Mouse (Mus musculus): ENCODE data around the gene Actr2.
"Not testable (repeated sequence)": the region's sequence is repeated elsewhere in the genome, so short reads cannot be mapped to it uniquely, and the experiment has no call there.

Actr2 gene

DNA sequence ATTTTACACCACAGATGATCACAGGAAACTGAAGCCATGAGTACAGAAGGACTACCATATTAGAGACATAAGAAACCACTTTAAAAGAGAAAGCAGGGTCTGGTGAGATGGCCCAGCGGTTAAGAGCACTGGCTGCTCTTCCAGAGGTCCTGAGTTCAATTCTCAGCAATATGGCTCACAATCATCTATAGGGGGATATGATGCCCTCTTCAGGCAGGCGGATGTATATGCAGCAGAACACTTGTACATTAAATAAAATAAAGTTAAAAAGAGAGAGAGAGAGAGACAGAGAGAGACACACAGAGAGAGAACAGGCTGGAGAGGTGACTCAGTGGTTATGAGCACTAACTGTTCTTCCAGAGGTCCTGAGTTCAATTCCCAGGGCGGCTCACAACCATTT lies 67.1 kb downstream of the Actr2 start:
- no peak for DNase-seq (ENCODE audit: low spot score)

DNA sequence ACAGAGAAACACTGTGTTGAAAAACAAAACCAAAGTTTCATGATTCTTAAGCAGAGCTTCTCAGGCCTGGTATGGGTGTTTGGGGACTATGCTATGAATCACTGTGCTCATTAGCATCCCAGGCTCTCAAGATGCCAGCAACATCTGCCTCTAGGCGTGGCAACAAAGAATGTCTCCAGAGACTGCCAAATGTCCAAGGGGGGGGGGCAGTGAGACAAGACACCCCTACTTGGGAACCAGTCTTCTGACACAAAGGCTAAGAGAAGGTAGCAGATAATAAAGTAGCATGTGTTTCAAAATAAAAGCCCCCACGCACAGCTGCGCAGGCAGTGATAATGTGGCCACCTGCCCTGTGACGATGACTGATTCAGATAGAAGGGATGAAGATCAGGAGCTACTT lies 69.5 kb downstream of the Actr2 start:
- no peak for DNase-seq (ENCODE audit: low spot score)

DNA sequence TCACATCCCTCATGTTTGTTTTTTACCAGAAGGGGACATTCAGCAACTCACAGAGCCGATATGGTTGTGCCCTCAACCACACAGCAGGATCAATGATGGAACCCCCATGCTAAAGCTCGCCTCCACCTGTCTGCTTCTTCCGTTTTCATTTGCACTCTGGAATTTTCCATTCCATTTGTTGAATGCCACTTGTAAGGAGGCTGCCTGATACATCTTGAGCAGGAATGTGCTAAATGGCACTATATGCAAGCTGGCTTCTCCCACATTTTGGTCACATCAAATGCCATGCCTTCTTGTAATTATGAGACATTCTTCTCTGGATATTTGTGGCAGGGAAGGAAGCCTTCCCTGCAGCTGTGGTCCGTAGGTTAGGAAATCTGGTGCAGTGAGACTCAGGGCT lies 70.6 kb downstream of the Actr2 start:
- no peak for DNase-seq (ENCODE audit: low spot score)

DNA sequence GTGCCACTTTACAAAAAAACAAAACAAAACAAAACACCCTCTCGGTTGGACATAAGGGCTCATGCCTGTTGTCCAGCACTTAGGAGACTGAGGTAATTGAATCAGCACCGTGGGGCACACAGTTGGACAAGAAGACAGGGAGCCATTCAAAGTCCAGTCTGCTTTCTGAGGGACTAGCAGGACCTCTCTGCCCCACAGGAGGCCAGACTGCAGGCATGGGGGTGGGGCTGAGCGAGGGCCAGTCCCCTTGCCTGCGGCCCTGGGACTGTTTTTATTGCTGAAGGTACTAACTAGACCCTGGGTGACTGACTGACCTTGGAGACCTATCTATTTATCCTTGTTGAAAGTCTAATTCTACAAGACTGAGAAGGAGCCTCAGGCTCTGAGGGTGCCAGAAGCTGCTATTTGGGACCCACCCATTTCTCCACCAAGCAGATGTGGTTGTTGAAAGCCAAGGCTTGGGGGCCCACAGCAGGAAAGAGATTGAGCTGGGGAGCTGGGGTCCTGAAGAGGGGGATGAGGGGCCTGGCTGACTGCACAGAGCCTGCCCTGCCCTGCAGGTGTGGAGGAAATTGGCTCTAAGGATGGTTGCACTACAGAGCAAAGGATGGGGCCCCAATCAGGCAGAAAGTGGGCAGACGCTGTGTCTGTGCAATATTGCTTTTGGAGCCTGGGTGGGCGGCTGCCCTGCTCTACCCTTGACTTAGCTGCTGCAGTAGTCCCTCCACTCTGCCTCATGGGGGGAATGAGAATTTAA lies 71.4 kb downstream of the Actr2 start:
- no peak for DNase-seq (ENCODE audit: low spot score)

DNA sequence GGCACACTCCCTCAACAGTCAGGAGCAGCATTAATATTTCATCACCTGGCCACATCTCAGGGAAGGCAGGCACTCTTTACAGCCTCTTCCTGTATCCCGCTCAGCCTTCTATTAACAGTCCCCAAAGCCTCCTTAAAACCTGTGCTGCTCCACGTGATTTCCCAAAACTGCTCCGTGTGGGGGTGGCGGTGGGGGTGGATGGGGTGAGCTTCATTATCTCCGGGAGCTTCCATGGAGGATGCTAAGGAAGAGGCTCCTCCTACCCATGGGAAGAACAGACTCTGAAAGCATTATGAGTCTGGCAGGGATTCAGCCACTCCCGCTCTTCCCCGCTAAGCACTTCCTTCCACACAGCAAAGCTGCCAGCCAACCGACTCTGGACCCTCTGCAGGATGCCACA lies 74.0 kb downstream of the Actr2 start:
- no peak for DNase-seq (ENCODE audit: low spot score)

DNA sequence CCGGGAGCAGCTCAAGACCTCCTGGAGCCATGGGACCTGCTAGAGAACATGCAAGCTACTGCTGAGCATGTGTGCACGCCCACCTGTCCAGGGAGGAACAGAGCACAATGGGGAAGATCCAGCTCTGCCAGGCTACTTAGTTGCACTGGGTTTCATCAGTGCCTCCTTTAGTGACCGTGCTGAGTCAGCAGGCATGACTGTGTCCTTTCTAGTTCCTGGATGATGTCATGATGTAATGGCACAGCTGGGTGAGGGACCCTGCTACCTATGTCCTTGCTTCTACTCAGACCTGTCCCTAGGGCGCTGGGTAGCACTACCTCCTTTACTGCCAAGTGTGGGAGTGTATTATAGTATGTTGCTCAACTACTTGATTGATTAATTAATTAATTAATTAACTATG lies 75.0 kb downstream of the Actr2 start:
- DNase-seq (ENCODE audit: low spot score), result no peak

DNA sequence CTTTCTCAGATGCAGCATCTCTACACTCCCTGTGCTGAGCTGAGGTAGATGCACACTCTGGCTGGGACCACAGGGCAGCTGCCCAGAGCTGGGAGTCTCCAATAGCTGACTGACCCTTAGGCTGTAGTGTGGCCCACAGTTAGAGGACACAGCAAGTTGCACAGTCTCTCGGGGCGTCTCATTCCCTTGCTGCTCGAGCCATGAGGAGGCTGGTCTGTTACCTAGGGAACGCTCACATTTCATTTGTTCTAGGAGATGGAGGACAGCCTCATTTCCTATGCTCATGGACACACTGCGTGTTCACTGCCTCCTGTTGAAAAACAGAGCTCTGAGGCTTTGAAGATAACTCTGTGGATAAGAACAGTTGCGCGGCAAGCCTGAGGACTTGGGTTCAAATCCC lies 76.7 kb downstream of the Actr2 start:
- DNase-seq (ENCODE audit: low spot score), result no peak

DNA sequence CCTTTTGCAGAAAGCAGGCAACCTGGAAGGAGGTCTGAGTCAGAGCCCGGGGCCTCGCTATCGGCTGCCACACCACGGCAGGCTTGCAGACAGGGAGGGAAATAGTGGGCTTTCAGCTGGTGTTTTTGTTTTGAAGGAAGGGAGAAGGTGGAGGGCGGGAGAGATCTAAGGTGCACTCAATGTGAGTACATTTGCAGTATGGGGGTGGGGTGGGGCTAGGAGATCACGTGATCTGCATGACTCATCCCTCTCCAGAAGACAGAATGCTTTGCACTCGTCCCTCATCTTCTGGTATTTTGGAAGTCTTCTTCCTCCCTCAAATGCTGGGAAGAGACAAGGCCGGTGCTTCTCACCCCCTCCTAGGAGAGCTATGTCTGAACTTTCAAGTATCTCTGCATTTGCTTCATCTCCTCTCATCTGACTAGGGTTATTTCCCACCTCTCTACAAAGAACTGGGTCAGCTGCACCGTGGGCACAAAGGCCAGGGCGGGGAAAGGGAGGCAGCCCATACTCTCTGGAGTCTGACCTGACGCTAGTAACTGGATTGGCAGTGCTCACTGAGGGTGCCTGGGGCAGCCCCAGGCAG lies 77.3 kb downstream of the Actr2 start:
- DNase-seq (ENCODE audit: low spot score), result no peak

DNA sequence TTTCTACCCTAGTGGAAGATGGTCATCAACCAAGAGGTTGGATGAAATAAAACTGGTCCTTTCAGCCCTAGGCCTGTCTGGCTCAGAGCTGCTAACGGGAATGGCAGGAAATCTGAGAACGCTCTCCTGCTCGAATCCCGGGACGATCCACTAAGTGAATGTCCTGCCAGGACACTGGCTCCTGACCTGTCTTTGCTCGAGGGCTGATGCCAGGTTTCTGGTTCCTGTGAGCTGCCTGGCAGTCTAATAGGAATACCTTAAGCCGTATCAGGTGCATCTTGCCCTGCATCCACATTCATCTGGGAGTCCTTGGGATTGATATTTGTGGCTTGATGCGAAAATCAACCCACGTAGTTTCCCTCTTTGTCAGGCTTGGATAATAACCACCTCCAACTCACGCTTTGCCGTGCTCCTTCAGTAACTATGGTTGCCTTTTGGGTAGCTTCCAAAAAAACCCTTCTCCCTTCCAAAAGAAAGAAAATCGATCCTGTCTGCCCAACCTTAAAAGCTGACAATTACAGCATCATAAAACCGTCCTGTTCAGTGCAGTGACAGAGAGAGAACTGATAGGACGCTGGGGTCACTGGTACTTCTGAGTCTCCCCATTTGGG lies 78.3 kb downstream of the Actr2 start:
- DNase-seq (ENCODE audit: low spot score), result no peak

DNA sequence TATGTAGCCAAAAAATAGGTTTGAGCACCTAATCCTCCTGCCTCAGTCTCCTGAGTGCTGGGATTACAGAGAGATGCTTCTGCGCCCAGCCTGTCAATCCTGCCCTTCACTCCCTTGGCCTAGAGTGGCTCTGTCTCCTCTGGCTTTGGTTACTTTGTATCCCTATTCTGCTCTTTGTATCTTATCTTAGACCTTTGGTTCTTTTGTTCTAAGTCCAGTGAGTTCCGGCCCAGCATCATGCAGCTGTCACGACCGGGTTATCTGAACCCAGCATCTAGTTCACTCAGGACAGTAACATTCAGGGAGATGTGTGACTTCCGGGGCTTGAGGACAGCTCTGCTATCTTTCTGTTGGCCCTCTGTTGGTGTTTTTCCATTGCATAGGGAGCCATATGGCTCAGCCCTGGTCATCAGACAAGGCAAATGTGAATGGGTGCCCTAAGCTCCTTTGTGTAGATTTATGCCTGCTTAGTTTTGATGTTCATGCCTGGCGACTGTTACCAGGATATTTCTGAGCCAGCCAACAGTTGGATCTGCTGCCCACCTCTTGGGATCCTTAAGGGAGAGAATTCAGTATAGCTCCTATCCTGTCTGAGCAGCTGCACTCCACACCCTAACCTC lies 79.1 kb downstream of the Actr2 start:
- DNase-seq (ENCODE audit: low spot score), result no peak

DNA sequence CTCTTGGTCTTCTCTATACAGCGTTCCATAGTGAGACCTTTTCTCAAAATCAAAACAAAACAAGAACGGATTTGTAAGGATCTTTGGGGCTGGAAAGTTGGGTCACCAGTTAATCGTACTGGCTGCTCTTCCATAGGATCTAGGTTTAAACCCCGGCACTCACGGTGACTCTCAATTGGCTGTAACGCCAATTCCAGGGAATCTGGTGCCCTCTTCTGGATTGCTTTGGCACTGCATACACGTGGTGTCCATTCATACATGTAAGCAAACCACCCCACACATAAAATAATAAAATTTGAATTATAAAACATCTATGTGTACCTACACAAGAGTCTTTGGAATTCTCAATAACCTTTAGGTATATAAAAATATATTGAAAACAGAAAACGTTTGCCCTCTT lies 81.2 kb downstream of the Actr2 start:
- DNase-seq (ENCODE audit: low spot score), result peak; percentile 72

DNA sequence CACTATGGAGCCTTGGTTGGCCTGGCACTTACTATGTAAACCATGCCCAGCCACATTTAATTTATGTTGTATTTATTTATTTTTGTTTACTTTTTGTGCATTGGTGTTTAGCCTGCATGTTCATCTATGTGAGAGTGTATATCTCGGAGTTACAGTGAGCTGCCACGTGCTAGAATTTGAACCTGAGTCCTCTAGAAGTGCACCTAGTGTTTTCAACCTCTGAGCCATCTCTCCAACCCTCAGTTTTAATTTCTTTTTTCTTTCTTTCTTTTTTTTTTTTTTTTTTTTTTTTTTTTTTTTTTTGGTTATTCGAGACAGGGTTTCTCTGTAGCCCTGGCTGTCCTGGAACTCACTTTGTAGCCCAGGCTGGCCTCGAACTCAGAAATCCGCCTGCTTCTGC lies 81.7 kb downstream of the Actr2 start:
- not testable (repeated sequence) for DNase-seq (ENCODE audit: low spot score)

DNA sequence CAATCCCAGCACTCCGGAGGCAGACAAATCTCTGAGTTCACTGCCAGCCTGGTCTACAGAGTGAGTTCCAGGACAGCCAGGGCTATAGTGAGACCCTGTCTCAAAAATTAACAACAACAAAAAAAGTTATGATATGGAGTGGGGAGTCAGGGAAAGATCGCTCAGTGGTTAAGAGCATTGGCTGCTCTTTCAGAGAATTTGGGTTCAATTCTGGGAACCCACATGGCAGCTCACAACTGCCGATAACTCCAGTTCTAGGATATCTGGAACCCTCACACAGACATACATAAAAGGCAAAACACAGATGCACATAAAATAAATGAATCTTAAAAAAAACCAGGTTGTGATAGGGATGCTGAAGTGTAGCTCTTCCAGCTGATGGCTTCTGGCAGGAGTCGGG lies 83.7 kb downstream of the Actr2 start:
- peak; percentile 66 for DNase-seq (ENCODE audit: low spot score)

DNA sequence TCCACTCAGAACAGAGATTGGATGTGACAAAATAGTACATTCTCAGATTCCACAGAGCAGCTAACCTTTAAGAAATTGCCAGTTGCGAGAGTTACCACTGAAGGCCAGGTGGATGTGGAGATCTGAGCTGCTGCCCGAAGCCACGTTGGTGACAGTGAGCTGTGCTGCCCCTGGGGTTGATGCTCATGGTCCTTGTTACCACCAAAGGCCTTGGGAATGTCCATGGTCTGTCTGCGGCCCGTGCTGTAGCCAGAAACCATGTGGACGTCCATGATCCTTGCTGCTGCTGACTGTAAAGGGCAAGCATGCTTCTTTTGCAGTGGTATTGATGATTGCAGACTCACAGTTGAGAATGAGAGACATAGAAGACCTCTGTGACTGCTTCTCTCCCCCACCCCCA lies 84.3 kb downstream of the Actr2 start:
- no peak for DNase-seq (ENCODE audit: low spot score)

DNA sequence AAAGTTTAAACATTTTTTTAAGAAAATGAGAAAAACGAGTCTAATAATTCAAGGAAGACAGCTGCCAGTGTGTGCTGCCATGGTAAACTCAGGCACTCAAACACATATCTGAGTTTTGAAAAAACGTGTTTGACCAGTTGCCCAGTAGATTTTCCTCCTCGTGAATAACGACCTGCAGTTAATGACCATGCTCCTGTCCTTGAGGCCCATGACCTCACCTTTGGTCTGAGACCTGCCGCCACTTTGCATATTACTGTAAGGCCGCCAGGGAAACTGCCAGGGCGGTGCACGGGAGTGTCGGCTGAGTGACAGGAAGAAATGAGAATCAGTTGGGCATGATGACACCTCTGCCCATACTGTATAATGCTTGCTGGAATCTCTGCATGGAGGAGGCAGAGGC lies 85.0 kb downstream of the Actr2 start:
- DNase-seq (ENCODE audit: low spot score), result no peak

DNA sequence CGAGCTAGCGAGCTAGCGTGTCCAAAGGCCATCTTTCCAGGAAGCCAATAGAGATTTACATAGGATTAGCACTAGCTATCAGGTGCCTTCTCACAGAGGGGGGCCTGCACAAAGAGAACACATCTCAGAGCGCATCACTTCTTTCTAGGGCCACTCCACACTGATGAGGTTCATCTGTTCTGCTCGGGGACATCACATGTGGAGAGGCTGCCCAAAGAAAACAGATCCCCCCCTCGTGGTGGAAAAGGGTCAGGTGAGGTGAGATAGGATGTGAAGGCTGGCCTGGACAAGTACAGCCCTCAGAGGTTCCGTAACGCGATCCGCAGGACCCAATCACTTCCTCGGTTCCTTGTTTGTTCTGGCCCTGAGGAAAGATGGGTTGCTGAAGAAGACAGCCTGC lies 86.8 kb downstream of the Actr2 start:
- DNase-seq (ENCODE audit: low spot score), result no peak

DNA sequence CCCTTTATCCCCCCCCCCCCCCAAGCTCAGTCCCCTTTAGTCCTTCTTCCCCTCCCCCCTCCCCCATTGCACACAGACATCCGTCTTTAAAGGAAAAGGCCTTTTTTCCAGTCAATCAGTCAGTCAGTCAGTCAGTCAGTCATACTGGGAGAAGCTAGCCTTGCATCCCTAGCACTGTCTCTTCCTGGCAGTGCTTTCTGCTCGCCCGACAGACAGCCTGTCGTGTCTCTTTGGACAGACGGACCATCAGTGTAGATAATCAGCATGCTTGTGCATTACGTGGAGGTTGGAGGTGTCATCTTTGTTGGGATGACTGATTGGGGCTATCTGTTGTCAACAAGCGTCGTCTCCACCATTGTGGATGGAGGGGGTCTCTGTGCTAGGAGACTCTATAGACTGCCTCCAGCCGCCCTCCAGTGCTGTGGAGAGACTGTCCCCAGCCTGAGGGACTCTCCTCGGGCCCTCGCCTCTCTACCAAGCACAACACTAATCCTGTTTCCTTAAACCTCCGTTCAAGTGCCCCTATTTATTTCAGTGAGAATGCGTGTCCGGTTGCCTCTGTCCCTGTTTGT lies 89.7 kb downstream of the Actr2 start:
- DNase-seq (ENCODE audit: low spot score), result no peak

DNA sequence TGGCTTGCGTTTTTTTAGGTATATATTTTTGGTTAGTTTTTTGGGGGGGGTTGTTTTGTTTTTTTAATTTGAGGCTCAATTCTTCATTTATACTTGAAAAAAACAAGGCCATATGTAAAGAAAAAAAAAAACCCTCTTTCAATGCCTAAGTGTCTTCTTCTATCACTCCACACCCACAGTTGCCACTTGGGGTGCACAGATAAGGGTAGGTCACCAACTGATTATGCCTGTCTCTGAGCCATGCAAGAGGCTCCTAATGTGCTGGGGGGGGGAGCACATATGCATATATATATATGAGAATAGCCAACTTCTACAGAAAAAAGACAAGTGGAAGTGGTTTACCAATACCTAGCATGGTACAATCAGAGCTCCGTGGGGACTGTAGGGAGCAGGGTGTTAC lies 90.3 kb downstream of the Actr2 start:
- DNase-seq (ENCODE audit: low spot score), result peak; percentile 66

DNA sequence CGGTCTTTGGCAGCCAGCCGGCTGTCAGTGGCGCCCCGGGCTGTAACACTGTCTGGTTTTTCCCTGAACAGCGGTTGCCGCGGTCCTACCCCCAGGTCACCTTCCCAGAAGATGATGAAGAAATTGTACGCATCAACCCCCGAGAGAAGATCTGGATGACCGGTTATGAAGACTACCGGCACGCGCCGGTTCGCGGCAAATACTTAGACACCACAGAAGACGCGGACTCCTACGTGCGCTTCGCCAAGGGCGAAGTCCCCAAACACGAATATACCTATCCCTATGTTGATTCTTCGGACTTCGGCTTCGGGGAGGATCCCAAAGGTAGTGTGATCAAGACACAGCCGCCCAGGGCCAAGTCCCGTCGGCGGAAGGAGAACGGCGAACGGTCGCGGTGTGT lies 92.0 kb downstream of the Actr2 start:
- DNase-seq (ENCODE audit: low spot score), result no peak

DNA sequence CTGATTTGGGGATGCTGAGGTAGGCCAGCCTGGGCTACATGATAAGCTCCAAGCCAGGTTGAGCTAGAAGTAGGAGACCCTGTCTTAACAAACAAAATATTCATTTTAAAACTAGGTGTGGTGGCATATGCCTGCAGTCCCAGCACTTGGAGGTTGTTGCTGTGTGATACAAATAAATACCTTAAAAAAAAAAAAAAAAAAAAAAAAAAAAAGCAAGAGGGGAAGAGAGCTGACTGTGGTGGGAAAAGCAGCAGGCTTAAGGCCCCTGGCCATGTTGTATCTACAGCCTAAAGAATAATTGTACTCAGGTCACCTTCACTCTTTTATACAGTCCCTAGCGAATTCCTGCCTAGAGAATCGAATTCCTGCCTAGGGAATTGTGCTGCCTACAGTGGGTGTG lies 93.8 kb downstream of the Actr2 start:
- no peak for DNase-seq (ENCODE audit: low spot score)

DNA sequence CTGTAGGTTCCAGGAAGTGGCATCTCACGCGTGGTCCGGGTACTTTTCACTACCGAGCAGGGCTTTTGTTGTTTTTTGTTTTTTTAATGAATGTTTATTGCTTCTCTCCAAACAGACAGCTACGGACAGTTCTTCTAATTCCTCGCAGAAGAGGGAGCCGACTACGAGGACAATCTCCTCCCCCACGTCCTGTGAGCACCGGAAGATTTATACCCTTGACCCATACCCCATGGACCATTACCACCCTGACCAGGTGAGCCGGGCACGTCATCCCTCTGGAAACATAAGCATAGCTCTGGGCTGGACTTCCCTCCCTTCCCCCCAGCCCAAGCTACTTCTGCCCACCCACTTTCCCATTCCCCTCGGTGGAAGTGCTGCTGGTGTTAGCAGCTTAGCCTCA lies 94.8 kb downstream of the Actr2 start:
- no peak for DNase-seq (ENCODE audit: low spot score)

DNA sequence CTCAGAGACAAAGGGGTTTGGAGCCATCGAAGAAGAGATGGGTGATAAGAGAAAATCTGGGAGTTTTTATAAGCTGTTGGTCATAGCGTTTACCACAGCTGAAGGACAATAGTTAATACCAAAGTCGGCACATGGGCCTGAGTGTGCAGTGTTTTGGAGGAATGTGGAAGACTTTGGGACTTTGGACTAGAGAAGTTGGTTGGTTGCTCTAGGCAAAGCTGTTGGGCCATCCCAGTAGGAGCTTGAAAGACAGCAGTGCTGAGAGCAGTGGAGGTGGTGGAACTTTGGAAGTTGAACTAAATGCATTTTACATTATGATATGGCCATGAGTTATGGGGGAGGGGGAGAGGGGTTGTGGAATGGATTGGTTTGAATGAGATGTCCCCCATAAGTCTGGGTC lies 99.3 kb downstream of the Actr2 start:
- no peak for DNase-seq (ENCODE audit: low spot score)
